Mouse (Mus musculus): ENCODE measurements around the gene Ifna14.
"Not testable (repeated sequence)": the region's sequence is repeated elsewhere in the genome, so short reads cannot be mapped to it uniquely, and the experiment has no call there.

Ifna14 gene

GRCm38 (mm10) chr4:88571698-88572097 lies at the start of gene Ifna14:
Ifna14 (minus strand) TSS chr4:88571798.
- no peak for DNase-seq (ENCODE audit: low spot score)

DNA sequence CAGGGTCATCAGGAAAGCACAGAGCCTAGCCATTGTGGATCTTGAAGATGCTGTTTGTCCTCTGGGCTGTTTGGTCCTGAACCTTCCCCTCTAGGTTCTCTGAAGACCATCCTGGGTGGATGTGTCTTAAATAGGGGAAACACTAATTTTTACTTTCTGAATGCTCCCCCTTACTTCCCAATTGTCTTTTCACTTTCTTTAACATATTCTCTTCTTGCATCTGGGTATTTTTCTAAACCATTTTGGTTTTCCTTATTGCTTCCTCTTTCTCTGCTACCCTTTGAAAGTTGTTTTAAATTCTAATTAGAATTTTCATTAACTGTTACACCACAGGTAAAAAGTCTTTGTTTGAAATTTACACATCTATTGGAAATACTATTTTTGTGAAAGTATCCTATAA lies 31.7 kb upstream of the Ifna14 start, which contains the start of gene Ifna12:
Ifna12 (minus strand) TSS at position 101 of the 400 bp plus-strand sequence.
- DNase-seq (ENCODE audit: low spot score), result no peak

- DNase-seq (ENCODE audit: low spot score), result no peak
These were observed 20.7 kb upstream of the Ifna14 start, which contains the start of gene Ifna9 for GRCm38 (mm10) chr4:88592285-88592684. Ifna9 (minus strand) TSS chr4:88592385.

DNA sequence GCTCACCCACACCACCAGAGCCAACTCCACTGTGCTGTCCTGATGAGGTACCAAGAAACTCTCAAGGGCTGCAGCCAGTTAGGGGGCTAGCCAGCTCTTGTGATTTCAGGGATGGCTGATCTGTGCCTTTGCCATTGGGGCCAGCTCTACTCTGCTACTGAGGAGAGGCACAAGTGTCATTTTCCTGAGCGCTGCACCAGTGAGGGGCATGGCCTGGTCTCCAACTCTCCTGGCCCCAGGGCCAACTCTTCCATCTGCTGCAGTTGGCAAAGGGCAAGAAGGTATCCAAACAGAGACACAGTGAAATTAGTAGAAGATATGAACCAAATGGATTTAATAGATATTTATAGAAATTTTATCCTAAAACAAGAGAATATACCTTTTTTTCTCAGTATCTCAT lies 9.8 kb downstream of the Ifna14 start:
- no peak for DNase-seq (ENCODE audit: low spot score)

DNA sequence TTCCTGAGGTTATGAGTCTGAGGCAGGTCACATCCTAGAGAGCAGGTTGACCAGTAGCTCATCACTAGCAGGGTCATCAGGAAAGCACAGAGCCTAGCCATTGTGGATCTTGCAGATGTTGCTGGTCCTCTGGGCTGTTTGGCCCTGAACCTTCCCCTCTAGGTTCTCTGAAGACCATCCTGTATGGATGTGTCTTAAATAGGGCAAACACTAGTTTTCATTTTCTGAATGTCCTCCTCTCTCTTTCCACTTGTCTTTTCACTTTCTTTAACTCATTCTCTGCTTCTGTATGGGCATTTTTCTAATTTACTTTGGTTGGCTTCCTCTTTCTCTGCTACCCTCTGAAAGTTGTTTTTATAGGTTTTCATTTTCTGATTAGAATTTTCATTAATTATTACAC lies 13.5 kb downstream of the Ifna14 start, which contains the start of gene Ifna15:
Ifna15 (minus strand) TSS at position 101 of the 400 bp plus-strand sequence.
- not testable (repeated sequence) for DNase-seq (ENCODE audit: low spot score)

DNA sequence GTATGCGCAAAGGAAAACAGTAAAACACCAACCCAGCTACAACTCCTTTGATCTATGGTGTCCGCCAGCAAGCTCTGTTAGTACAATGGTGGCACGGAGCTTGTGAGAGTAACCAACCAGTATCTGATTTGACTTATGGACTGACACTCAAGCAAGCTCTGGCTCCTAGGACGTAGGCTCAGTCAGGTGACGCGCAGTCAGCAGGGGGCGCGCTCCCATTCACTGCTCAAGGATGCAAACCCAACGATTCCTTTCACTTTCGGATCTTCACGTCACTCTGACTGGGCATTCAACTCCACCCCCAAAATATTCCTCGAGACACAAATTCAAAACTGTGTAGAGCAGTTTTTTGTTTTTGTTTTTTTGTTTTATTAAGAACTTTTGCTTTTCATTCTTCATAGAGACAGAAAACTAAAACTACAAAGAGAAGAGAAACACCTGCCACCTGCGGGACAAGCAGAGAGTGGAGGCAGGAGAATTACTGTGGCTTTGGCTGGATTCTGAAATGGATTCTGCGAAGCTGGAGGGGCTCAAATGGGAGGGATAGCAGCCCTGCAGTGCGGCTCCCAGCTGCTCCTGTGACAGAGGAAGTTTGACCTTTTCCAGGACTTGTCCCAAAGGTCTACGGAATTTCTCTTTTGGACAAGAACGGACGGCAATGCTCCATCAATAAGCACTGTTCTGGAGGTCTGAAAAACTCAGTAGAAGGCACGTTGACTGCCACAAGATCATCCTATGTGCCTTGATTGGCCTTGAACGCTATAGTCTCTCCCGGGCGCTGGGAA lies 21.2 kb downstream of the Ifna14 start:
- peak; percentile 82 for DNase-seq (ENCODE audit: low spot score)

GRCm38 (mm10) chr4:88547986-88548385 lies 23.6 kb downstream of the Ifna14 start:
- no peak for DNase-seq (ENCODE audit: low spot score)

- DNase-seq (ENCODE audit: low spot score), result peak; percentile 87
These were observed 27.9 kb downstream of the Ifna14 start for GRCm38 (mm10) chr4:88543649-88544234.

DNA sequence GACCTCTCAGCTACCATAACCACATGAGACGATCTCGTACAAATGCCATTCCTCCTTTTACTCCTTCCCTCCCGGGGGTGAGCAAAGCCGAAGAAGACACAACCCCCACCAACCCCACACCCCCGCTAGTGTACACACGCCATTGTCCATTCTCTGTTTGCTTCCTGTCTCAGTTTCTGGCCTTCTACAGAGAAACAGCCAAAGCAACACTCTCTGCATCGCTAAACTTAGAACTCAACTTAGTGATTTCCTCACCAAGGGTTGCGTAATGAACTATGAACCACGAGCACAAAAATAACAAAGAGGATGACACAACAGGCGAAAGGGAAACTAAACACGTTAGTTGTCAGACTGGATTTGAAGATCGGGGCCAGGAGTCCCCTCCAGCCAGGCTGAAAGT lies 34.3 kb downstream of the Ifna14 start:
- no peak for DNase-seq (ENCODE audit: low spot score)

DNA sequence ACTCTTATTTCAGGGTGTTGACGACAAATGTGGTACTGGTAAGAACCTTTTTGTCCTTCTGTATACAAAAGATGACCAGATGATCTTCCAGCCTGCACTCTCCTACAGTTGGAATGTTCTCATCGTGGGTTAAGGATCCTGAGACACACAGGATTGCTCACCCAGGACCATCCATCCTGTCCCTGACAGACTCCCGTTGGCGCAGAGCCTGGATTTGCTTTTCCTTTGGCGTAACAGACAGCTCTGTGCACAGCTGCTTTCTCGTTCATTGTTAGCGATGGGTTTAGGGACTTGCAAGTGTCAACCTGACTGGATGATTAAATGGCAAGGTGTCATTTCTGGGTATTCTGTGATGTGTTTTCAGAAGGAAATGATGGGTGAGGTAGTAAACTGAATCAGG lies 35.0 kb downstream of the Ifna14 start:
- no peak for DNase-seq (ENCODE audit: low spot score)

- DNase-seq (ENCODE audit: low spot score), result no peak
These were observed 35.9 kb downstream of the Ifna14 start for GRCm38 (mm10) chr4:88535742-88536141.

GRCm38 (mm10) chr4:88534903-88535302 lies 36.7 kb downstream of the Ifna14 start:
- DNase-seq (ENCODE audit: low spot score), result no peak

- DNase-seq (ENCODE audit: low spot score), result no peak
These were observed 38.1 kb downstream of the Ifna14 start for GRCm38 (mm10) chr4:88533499-88533898.

GRCm38 (mm10) chr4:88530892-88531291 lies 40.7 kb downstream of the Ifna14 start:
- DNase-seq (ENCODE audit: low spot score), result no peak

- no peak for DNase-seq (ENCODE audit: low spot score)
These were observed 41.3 kb downstream of the Ifna14 start for GRCm38 (mm10) chr4:88530271-88530670.

GRCm38 (mm10) chr4:88526379-88527049 lies 45.1 kb downstream of the Ifna14 start:
- no peak for DNase-seq (ENCODE audit: low spot score)

- DNase-seq (ENCODE audit: low spot score), result no peak
These were observed 46.2 kb downstream of the Ifna14 start for GRCm38 (mm10) chr4:88525393-88525792.

- peak; percentile 38 for DNase-seq (ENCODE audit: low spot score)
These were observed 48.4 kb downstream of the Ifna14 start for GRCm38 (mm10) chr4:88523241-88523640.

- no peak for DNase-seq (ENCODE audit: low spot score)
These were observed 48.9 kb downstream of the Ifna14 start, which contains the start of gene Ifnb1 for GRCm38 (mm10) chr4:88522674-88523073. Ifnb1 (minus strand) TSS chr4:88522774.
